Mouse (Mus musculus): ENCODE measurements around the gene Cacna2d3.

The Cacna2d3 gene

DNA sequence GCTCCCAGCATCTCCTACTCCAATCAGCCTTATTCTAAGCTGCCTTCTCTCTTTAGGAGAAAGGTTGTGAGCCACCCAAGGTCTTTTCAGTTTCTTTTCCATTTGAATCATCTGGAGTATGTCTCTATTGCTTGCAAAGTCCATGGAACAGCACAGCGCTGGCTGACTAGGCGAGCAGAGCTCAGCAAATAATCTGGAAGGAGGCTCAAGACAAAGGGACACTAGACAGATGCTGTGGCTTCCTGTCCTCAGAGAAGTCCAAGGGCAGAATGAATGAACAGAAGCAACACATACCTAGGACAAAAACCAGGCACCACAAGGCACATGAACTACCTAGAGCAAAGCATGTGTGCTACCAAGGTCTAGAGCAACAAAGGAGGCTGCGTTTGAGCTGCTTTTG is 328.8 kb downstream of the Cacna2d3 start:
- no peak for DNase-seq (ENCODE audit: low spot score in 2 of 2)

GRCm38 (mm10) chr14:29391489-29391888 is 330.2 kb downstream of the Cacna2d3 start:
- DNase-seq (ENCODE audit: low spot score in 2 of 2) = no peak

DNA sequence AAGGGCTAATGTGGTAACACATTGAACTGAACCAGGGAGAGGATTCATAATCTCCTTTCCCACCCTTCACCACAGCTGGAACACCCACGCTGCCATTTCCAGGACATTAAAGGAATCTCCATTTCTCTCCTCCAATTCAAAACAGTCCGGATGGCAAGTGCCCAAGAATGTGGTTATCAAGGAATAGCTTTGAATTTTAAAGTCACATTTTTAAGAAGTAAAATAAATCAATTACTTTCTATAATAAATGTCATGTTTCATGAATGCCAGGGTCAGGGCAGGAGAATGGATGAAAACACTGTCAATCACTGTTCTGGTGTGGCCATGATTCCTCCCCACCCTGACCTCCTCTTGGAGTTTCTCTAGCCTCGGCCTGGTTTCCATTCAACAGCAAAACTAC is 333.9 kb downstream of the Cacna2d3 start:
- no peak for DNase-seq (ENCODE audit: low spot score in 2 of 2)

GRCm38 (mm10) chr14:29385500-29385899 is 336.2 kb downstream of the Cacna2d3 start:
- no peak for DNase-seq (ENCODE audit: low spot score in 2 of 2)

DNA sequence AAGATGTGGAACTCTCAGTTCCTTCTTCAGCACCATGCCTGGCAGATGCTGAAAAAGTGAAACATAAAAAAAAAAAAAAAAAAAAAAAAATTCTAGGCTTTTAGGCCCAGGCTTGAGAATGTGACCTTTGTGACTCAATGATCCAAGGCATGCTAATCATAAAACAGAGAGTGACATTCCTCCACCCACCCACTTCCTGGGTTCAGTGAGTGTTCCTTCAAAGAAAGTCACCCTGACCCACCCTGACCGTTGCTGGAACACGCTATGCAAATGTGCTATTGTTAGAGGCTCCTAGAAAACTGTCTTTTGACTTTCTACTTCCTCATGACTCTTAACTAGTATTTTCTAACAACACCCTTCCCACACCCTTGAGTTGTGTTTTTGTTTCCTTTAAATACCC is 338.9 kb downstream of the Cacna2d3 start:
- DNase-seq (ENCODE audit: low spot score in 2 of 2) = no peak

- no peak for DNase-seq (ENCODE audit: low spot score in 2 of 2)
Observed at GRCm38 (mm10) chr14:29366911-29367310, 354.8 kb downstream of the Cacna2d3 start.

- no peak for DNase-seq (ENCODE audit: low spot score in 2 of 2)
Observed at GRCm38 (mm10) chr14:29362448-29362847, 359.2 kb downstream of the Cacna2d3 start.

DNA sequence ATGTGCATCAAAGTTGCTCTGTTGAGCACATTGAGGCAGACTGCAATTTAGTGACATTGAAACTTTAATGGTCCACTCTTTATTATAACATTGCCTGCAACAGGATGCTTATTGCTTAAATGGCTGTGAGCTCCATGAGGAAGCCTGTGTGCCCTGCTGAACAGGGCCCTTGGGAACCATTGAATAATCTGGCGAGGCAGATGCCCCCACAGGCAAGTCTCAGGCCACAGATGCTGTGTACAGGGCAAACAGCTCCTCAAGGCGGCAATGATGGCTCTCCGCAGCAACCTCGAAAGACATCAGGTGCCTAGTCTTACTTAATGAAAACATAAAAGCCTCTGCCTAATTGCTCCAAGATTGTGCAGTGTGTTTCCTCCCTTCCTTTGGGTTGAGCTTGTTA is 371.0 kb downstream of the Cacna2d3 start:
- no peak for DNase-seq (ENCODE audit: low spot score in 2 of 2)

- no peak for DNase-seq (ENCODE audit: low spot score in 2 of 2)
Observed at GRCm38 (mm10) chr14:29341581-29341980, 380.1 kb downstream of the Cacna2d3 start.

- no peak for DNase-seq (ENCODE audit: low spot score in 2 of 2)
Observed at GRCm38 (mm10) chr14:29340728-29341127, 380.9 kb downstream of the Cacna2d3 start.

DNA sequence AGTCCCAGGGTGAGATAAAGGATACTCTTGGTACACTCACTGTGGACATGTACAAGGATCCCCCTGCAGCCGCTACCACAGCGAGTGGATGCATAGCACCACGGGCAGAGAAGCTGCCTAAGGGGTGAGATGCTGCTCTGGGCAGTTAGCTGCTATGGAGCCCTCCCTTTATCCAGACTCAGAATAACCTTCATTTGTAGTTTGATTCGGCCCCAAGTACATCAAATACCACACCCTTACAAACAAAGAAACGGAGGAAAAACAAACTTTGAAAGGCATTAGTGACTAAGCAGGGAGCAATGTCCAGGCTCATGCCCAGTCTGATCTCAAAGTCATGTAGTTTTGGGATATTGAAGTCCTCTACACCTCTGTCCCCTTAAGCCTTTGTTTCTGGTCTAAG is 386.8 kb downstream of the Cacna2d3 start:
- no peak for DNase-seq (ENCODE audit: low spot score in 2 of 2)

DNA sequence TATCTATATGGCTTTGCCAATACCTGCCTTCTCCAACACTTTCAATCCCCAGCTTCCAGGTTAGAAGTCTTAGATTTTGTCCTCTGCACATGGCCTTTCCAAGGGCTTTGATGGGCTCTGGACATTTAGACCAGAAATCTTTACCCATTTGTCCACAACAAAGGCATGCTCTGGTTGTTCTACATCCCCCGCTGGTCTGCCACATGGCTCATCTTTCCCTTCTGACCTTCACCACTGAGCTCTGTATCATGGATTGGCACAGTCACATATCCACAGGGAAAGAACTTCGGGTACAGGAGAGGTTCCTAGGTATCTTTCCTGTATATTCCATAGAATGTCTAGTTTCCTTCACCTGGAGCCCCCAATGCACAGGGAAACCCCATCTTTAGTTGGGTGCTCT is 387.4 kb downstream of the Cacna2d3 start:
- DNase-seq (ENCODE audit: low spot score in 2 of 2) = no peak

DNA sequence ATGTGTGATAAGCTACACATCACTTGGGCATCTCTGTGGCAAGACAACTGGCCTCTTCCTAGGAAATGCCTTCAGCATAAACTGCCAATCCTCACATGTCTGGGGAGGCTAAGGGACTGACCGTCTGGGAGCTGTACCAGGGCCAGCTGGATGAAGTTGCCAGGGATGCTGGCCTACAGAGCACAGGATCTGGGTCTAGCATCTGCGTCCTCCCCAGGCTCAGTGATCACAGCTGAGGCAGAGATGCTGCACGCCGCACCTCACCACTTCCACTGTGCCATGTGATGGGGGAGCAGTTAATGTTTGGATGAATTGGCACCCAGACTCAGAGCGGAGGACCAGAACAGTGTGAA is 397.3 kb downstream of the Cacna2d3 start:
- no peak for DNase-seq (ENCODE audit: low spot score in 2 of 2)

DNA sequence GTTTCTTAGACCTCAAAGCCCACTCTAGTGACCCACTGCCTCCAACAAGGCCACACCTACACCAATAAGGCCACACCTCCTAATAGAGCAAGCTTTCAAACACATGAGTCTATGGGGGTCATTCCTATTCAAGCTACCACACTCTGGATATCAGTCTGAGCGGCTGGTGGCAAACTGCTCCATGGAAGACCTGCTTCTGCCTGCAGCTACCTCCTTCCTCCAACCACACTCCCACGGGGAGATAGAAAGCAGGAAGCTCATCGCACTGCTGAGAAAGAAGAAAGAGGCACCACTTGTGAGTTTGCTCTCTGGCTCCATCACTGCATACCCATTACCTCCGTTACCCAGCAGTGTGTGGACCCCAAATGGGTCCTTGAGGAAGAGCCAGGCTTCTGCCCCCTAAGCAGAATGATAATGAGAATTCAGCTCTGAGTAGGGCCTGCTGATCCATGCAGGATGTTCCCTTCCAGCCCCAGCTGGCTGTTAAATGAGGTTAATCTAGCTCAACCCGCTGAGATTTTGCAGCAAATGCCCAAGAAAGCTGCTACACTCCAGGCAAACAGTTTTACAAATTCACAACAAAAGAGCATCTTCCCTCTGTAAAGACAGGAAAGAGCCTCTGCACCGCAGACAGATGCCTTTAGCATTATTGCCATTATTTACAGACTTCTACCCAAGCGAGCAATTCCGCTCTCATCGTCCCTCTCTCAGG is 397.8 kb downstream of the Cacna2d3 start:
- DNase-seq (ENCODE audit: low spot score in 2 of 2) = no peak

DNA sequence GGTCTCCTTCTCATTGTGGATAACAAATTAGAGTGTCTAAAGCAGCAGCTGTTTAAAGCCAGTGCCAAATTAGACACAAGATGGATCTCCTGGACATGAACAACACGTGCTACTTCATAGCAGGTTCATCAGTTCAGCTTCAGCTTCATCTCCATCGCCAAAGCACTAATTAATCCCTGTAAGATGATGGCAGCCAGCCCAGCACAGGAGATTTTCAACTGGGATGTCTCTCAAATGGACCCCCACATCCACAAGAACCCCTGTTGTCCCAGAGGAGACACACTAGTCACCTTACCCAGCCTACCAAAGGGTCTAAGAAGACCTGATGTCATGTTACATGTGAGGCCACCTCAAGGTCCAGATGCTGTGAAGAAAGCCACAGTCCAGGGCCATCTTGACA is 408.2 kb downstream of the Cacna2d3 start:
- DNase-seq (ENCODE audit: low spot score in 2 of 2) = no peak

DNA sequence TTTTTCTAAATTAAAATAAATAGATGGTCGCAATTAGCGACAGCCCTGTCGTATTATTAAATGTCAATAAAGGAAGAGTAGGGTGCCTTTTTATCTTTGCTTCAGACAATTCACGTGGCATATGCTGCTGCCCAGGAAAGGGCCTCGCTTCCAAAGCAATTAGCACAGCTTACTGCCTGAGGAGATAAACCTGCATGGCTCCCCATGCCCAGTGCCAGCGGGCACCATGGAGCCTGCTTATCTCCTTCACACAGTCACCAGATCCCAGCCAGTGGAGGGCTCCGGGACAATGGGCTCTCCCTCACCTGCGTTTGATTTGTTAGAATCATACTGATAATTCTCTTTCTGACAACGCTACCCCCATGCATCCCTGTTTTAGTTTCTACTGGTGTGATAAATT is 416.0 kb downstream of the Cacna2d3 start:
- DNase-seq (ENCODE audit: low spot score in 2 of 2) = no peak

GRCm38 (mm10) chr14:29296185-29296754 is 425.4 kb downstream of the Cacna2d3 start:
- no peak for DNase-seq (ENCODE audit: low spot score in 2 of 2)

GRCm38 (mm10) chr14:29278901-29279300 is 442.8 kb downstream of the Cacna2d3 start:
- DNase-seq (ENCODE audit: low spot score in 2 of 2) = no peak

DNA sequence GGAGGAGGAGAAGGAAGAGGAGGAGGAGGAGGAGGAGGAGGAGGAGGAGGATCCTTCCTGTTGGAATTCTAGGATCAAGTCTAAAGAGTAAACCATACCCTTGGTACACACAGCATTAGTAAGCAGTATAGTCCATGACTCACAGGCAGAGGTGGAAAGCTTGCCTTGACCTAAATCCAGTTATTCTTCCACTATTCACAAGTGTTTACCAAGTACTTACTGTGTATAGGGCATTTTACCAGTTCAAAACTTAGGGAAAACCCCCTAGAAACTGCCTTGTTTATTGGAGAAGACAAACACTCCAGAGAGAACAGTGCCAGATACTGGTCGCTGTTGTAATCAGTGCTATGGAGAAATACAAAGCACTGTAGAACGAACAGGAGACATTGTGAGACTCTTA is 443.3 kb downstream of the Cacna2d3 start:
- DNase-seq (ENCODE audit: low spot score in 2 of 2) = no peak

DNA sequence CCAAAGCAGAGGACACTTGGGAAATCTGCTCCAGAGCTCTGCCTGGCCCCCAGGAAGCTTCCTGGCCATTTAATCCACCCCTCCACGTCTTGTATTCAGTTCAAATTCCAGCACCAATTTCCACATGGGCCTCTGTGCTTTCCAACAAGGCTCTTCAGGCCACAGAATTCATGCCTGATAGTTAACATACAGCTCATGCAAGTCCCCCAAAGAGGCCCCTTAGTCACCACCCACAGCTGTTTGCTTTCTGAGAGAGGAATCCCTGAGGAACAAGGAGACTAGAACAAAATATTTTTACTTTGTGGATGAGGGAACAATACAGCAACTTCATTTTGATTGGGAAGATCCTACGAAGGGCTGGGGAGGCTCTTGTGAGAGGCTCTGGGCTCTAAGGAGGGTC is 444.0 kb downstream of the Cacna2d3 start:
- no peak for DNase-seq (ENCODE audit: low spot score in 2 of 2)

DNA sequence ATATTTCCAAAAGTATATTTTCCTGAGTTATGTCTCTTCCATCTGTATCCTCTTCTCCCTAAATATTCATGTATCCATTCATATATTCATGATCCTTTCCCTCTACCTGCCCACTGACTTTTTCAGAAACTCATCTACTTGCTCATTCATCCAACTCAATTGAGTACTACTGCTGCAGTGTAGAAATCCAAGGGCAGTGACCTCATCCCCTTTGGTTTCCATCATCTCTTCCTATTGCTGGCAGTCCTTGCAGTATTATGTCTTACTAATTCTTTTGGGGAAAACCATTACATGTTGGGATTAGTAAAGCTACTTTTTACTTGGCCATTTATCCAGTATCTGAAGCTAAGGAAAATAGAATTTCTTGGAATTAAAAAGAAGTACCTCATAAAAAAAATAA is 447.8 kb downstream of the Cacna2d3 start:
- DNase-seq (ENCODE audit: low spot score in 2 of 2) = no peak

DNA sequence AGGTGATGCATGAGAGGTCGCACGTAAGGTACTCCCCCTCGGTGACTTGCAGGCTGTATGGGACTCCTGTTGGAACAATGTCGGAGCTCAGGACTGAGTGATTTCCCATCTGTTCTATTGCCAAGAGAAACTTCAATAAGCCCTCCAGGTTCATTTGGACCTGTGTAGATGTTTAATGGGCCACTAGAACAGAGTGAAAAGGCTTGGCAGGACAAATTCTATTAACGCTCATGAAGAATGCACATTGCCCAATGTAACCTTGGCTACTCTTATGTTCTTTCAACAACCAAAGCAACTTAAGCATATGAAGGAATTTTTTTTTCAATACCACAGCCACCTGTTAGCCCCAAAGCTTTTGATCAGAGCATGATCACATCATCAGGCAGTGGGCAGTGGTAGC is 451.1 kb downstream of the Cacna2d3 start:
- DNase-seq (ENCODE audit: low spot score in 2 of 2) = no peak

GRCm38 (mm10) chr14:29269816-29270215 is 451.8 kb downstream of the Cacna2d3 start:
- no peak for DNase-seq (ENCODE audit: low spot score in 2 of 2)

GRCm38 (mm10) chr14:29268609-29269008 is 453.1 kb downstream of the Cacna2d3 start:
- no peak for DNase-seq (ENCODE audit: low spot score in 2 of 2)
